Mouse (Mus musculus): ENCODE measurements around the gene Maml3.

GRCm38 (mm10) chr3:51765220-51765923, 339.5 kb downstream of the Maml3 start:
- TF ChIP-seq POLR2A (IDR thresholded peaks at IDR 0.05; ENCODE audit: insufficient read depth, low read depth, low read length) (no peak), CTCF (IDR thresholded peaks at IDR 0.05; ENCODE audit: insufficient read depth, low read depth, low read length) (no peak)

Measured in olfactory bulb, adult 2 months (tissue).